Mouse (Mus musculus) stomach, embryonic 14.5 days (tissue): ENCODE results near the gene Gipc2. TPM values are rescaled to one million over a fixed set of nuclear protein-coding genes. Genes with fewer than 3 reads are reported as not detected.

ENCODE experiments used
- ATAC-seq: fragments of 200-750 bp; cut with Nextera tagmentation; 2 replicates; pipeline ENCODE4 v1.8.0; 2017; ENCODE audit warnings: low read depth, moderate TSS enrichment; ENCODE audit not compliant: insufficient number of reproducible peaks, insufficient read depth, low FRiP score
- H3K27ac ChIP-seq: fragments of 300-500 bp; sonication (generic); 2 replicates; pipeline ENCODE4 v1.5.1; 2014; ENCODE audit warnings: mild to moderate bottlenecking, low read length, moderate library complexity, mixed read lengths
- H3K27me3 ChIP-seq: fragments of 300-500 bp; sonication (generic); 2 replicates; pipeline ENCODE4 v1.6.1; 2014; ENCODE audit warnings: low read length, control low read depth, mixed read lengths; ENCODE audit not compliant: control insufficient read depth, insufficient read depth
- H3K36me3 ChIP-seq: fragments of 300-500 bp; sonication (generic); 2 replicates; pipeline ENCODE4 v1.6.1; 2014; ENCODE audit warnings: mild to moderate bottlenecking, control low read depth, low read length, moderate library complexity, mixed read lengths; ENCODE audit not compliant: control insufficient read depth, insufficient read depth
- H3K4me1 ChIP-seq: fragments of 300-500 bp; sonication (generic); 2 replicates; pipeline ENCODE4 v1.6.1; 2014; ENCODE audit warnings: low read length, control low read depth, mixed read lengths; ENCODE audit not compliant: control insufficient read depth, insufficient read depth
- H3K4me2 ChIP-seq: fragments of 300-500 bp; sonication (generic); replicated peaks from 2 replicates; pipeline ENCODE4 v1.6.1; 2014; ENCODE audit warnings: low read depth, low read length, control low read depth
- H3K4me3 ChIP-seq: fragments of 300-500 bp; sonication (generic); 2 replicates; pipeline ENCODE4 v1.5.1; 2014; ENCODE audit warnings: low read depth, low read length, control low read depth
- H3K9ac ChIP-seq: fragments of 300-500 bp; sonication (generic); replicated peaks from 2 replicates; pipeline ENCODE4 v1.6.1; 2014; ENCODE audit warnings: low read depth, mild to moderate bottlenecking, control low read depth, low read length, moderate library complexity, mixed read lengths
- H3K9me3 ChIP-seq: fragments of 300-500 bp; sonication (generic); 2 replicates; pipeline ENCODE4 v1.6.1; 2016; ENCODE audit warnings: low read depth, low read length, control low read depth; ENCODE audit not compliant: control insufficient read depth
- WGBS: fragments of 180-500 bp; shearing (Covaris S2); extraction: QIAGEN DNeasy Blood & Tissue Kit; methylation state at CpG from one replicate; pipeline ENCODE4 v1.1.7; 2014; 5-methylcytosine and 5-hydroxymethylcytosine counted together
- polyA plus RNA-seq: library from polyadenylated mRNA; unstranded; fragments of >200 nt; fragmentation: Nextera tagmentation; extraction: Ambion mirVana; gene quantifications from 2 replicates; pipeline ENCODE4 v1.2.1, GENCODE M21; 2014

Gipc2 gene
- polyA plus RNA-seq, 1 experiment from 2014 or later: 43.8 TPM

DNA sequence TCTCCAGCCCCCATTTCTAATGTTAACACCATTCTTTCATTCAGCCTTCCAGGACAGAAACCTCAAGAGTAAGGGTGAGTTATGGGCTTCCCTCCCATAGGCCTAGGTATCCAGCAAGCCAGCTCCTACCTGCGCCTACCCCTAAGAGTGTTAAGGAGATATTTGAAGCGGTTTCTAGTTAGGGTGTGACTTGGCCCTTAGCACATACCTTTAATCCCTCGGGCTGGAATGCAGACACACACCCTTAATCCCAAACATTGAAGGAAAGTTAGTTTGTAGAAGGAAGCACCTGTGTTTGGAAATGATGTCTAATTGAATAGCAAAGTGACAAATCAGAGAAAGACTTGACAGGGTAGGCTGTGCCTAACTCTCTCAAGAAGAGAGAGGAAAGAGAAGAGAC is 49.9 kb downstream of the Gipc2 start:
- no peaks in the 10 kb centered on the region for H3K36me3 ChIP-seq
- no peak overlapping the region for H3K9ac ChIP-seq
- peaks cover 11% of the 10 kb centered on the region; the same call in 1 of the 2 replicates for H3K4me1 ChIP-seq
- WGBS: 76% methylated on average over 3 of the region's 3 CpGs
- ATAC-seq: no peak
- H3K4me2 ChIP-seq: no peak overlapping the region
- H3K27me3 ChIP-seq: no peaks in the 10 kb centered on the region
- H3K27ac ChIP-seq: no peak overlapping the region
- H3K4me3 ChIP-seq: no peak overlapping the region
- no peaks in the 10 kb centered on the region for H3K9me3 ChIP-seq

GRCm38 (mm10) chr3:152114786-152115185 is 51.2 kb downstream of the Gipc2 start:
- Histone ChIP-seq H3K36me3 (no peaks in the 10 kb centered on the region), H3K27ac (no peak overlapping the region), H3K9me3 (no peaks in the 10 kb centered on the region), H3K4me3 (no peak overlapping the region), H3K4me1 (peaks cover 11% of the 10 kb centered on the region; the same call in 1 of the 2 replicates), H3K9ac (no peak overlapping the region), H3K4me2 (0 out of 2 replicates have a peak overlapping the region, but pooled peaks have one; percentile 12), H3K27me3 (no peaks in the 10 kb centered on the region)
- ATAC-seq: peak; percentile 89
- 22% methylated on average over 10 of the region's 10 CpGs for WGBS

DNA sequence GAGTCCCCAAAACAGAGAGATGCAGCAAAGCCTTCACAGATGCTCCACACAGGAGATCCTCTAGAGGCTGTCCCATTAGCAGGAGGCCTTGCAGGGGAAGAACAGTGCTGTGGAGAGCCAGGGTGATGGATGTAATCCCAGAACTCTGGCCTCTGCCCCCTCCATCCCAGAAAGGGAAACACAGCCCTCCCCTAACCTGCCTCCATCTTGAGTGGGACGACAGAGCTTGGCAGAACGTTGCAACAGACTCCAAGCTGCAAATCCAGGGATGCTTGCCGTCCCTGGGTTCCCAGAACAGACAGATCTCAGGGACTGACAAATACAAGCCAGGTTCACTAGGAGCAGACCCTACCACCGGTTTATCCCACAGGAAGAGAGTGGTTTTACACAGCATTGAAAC is 51.8 kb downstream of the Gipc2 start:
- H3K4me2 ChIP-seq: no peak overlapping the region
- no peaks in the 10 kb centered on the region for H3K36me3 ChIP-seq
- ATAC-seq: no peak
- H3K4me1 ChIP-seq: peaks cover 11% of the 10 kb centered on the region; the same call in 1 of the 2 replicates
- WGBS: 34% methylated on average over 4 of the region's 4 CpGs
- H3K9me3 ChIP-seq: no peaks in the 10 kb centered on the region
- H3K27ac ChIP-seq: no peak overlapping the region
- no peaks in the 10 kb centered on the region for H3K27me3 ChIP-seq
- H3K9ac ChIP-seq: no peak overlapping the region
- no peak overlapping the region for H3K4me3 ChIP-seq

DNA sequence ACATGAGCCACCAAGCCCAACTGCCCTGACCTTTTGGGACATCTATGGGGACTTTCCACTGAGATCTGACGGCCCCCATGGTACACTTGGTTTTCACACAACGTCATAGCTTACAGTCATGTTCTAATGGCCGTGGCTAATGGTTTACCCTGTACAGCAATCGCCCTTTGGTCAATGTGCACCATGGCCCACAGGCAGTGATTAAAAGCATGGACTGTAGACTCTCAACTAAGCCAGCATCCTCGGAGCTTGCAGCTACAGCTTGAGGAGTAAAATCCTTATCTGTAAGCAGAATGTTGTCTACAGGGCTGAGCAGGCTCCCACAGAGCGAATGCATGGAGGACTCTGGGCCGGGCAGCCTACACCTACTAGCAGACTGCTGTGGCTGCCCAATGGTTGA is 52.5 kb downstream of the Gipc2 start:
- H3K36me3 ChIP-seq: no peaks in the 10 kb centered on the region
- peaks cover 11% of the 10 kb centered on the region; the same call in 1 of the 2 replicates for H3K4me1 ChIP-seq
- no peaks in the 10 kb centered on the region for H3K27me3 ChIP-seq
- no peak overlapping the region for H3K4me3 ChIP-seq
- WGBS: 78% methylated on average over 7 of the region's 7 CpGs
- no peak for ATAC-seq
- no peak overlapping the region for H3K9ac ChIP-seq
- no peak overlapping the region for H3K27ac ChIP-seq
- H3K9me3 ChIP-seq: no peaks in the 10 kb centered on the region
- no peak overlapping the region for H3K4me2 ChIP-seq

DNA sequence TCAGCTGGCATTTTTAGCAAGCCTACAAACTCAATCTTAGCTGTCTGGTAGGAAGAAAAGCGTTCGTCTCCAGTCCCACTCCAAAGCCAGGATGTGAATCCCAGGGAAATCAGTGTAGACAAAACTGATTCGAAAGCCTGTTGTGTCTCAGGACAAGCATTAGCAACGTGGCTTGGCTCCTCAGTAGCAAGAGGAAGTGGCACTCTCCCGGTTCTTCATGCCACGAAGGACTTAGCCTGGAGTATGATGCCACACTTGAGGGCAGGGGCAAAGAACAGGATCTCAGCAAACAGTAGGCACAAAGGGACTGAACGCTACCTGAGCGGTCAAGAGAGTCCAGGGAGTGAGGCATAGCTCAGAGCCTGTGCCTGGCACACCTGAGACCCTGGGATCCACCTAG is 53.4 kb downstream of the Gipc2 start:
- no peak overlapping the region for H3K4me3 ChIP-seq
- ATAC-seq: no peak
- WGBS: 84% methylated on average over 8 of the region's 8 CpGs
- H3K27me3 ChIP-seq: no peaks in the 10 kb centered on the region
- H3K36me3 ChIP-seq: no peaks in the 10 kb centered on the region
- H3K9me3 ChIP-seq: no peaks in the 10 kb centered on the region
- no peak overlapping the region for H3K9ac ChIP-seq
- no peak overlapping the region for H3K4me2 ChIP-seq
- peaks cover 12% of the 10 kb centered on the region; the same call in 1 of the 2 replicates for H3K4me1 ChIP-seq
- no peak overlapping the region for H3K27ac ChIP-seq

GRCm38 (mm10) chr3:152111482-152111881 is 54.5 kb downstream of the Gipc2 start:
- H3K4me2 ChIP-seq: no peak overlapping the region
- H3K36me3 ChIP-seq: no peaks in the 10 kb centered on the region
- H3K27ac ChIP-seq: no peak overlapping the region
- WGBS: 67% methylated on average over 4 of the region's 4 CpGs
- ATAC-seq: peak; percentile 31; the same call in 1 of the 2 replicates
- H3K9me3 ChIP-seq: no peaks in the 10 kb centered on the region
- H3K27me3 ChIP-seq: no peaks in the 10 kb centered on the region
- no peak overlapping the region for H3K9ac ChIP-seq
- H3K4me3 ChIP-seq: no peak overlapping the region
- H3K4me1 ChIP-seq: peaks cover 18% of the 10 kb centered on the region; the same call in 1 of the 2 replicates

DNA sequence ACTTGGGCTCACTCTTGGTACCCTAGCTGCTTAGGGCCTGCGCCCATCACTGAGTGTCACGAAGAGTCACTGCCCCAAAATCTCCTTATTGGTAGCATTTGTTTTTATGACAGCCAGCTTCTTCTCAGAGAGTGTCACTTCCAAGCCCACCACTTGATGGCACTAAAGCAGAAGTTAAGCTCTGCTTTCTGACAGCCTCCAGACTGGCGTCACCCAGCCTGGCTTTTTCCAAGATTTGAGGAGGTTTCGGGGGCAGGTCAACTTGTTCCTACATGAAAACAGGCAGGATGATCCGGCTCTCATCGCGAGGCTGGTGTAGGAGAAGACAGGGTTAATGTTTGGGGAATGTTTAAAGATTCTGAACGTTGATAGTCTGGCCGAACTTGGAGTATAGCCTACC is 54.9 kb downstream of the Gipc2 start:
- WGBS: 8% methylated on average over 9 of the region's 9 CpGs
- Histone ChIP-seq H3K4me2 (no peak overlapping the region), H3K9me3 (no peaks in the 10 kb centered on the region), H3K9ac (no peak overlapping the region), H3K27ac (no peak overlapping the region), H3K27me3 (no peaks in the 10 kb centered on the region), H3K36me3 (no peaks in the 10 kb centered on the region), H3K4me3 (no peak overlapping the region), H3K4me1 (peaks cover 18% of the 10 kb centered on the region; the same call in 1 of the 2 replicates)
- ATAC-seq: peak; percentile 50

DNA sequence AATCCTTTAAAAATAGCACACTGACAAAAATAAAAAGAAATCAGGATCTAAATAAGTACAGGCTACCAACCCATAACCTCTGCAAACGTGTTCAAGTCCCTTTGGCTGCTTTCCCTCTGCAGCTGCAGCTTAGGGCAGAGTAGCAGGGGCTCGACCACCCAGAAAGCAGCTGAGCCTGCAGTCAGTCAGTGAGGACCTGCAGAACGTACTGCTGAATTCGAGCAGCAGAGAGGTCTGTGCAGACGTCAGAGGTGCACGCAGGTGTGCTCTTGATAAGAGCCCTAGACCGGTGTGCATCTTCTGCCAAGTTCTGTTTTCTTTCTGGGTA is 56.8 kb downstream of the Gipc2 start:
- H3K36me3 ChIP-seq: no peaks in the 10 kb centered on the region
- H3K9me3 ChIP-seq: no peaks in the 10 kb centered on the region
- H3K4me2 ChIP-seq: no peak overlapping the region
- no peak overlapping the region for H3K27ac ChIP-seq
- no peak overlapping the region for H3K9ac ChIP-seq
- no peak for ATAC-seq
- 44% methylated on average over 7 of the region's 7 CpGs for WGBS
- no peak overlapping the region for H3K4me3 ChIP-seq
- H3K4me1 ChIP-seq: peaks cover 11% of the 10 kb centered on the region; the same call in 1 of the 2 replicates
- H3K27me3 ChIP-seq: no peaks in the 10 kb centered on the region

DNA sequence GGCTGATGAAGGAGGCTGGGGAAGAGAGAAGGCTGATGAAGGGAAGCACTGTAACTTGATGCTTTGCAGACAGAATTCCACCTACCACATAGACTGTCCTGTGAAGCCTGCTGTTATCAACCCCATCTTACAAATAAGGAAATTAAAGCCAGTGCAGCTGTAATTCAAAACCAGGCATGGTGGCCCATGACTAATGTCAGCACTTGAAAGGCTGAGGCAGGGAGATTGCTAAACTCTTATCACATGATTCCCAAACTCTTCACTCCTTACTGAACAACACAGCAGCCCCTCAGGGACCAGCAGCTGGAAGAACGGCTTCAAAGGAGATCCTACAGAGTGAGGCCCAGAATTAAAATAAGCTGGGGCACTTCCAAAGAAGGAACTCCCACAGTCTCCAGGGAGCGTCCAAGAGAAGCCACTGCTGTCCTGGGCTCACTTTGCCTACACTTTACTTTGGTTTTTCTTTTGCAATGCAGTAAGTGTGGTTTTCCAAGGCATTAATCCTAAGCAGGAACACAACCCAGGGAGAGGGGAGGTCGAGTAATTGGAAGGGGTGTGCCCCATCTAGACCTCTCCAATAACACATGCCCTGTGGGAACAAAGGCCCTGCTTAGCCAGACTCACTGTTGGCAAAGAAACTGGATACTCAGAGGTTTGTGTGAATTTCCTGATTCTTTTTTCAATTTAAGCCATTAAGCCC is 57.3 kb downstream of the Gipc2 start:
- ATAC-seq: no peak
- Histone ChIP-seq H3K4me2 (no peak overlapping the region), H3K27me3 (no peaks in the 10 kb centered on the region), H3K27ac (no peak overlapping the region), H3K9ac (no peak overlapping the region), H3K36me3 (no peaks in the 10 kb centered on the region), H3K9me3 (no peaks in the 10 kb centered on the region), H3K4me1 (peaks cover 8% of the 10 kb centered on the region; the same call in 1 of the 2 replicates), H3K4me3 (no peak overlapping the region)
- WGBS: 44% methylated on average over 3 of the region's 3 CpGs
